Mouse (Mus musculus) spleen, adult 12 weeks (tissue): Measurements from ENCODE around the gene Vangl1.

ENCODE experiments used
- DNase-seq: peaks from one replicate; pipeline ENCODE4 v3.0.0; 2022; ENCODE audit warnings: low spot score

Vangl1 gene

DNA sequence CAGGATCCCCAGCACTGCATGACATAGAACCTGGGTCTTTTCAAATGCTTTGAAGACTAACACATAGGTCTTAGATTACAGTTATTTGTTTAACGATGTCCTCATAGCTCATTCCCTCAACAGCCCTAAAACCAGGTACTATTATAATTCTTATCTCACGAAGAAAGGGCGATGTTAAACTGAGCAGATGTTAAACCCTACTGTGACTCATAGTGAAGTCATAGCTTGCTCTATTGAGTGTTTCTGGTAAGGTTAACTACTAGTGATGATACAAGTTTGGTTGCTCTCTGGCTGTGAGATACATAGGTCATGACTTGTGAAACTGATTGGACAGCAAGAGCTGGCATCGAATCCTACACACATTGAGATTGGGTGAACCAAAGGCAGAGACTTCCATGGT, 61.5 kb downstream of the Vangl1 start:
- DNase-seq, result no peak

DNA sequence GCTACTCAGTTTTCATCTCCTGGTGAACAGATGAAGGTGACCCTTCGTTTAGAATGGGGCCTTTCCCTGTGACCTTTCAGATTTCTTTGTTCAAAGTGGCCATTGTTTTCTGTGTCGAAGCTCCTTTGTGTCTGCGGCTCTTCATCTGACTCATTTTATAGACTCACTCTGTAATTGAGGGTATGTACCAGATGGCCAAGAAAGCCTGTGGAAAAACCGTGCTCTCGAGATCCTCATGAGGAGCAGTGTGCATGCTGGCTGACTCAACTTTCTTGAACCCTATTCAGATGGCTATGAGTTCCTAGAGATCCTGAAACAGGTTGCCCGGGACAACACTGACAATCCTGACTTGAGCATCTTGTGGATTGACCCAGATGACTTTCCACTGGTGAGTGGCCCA, 62.6 kb downstream of the Vangl1 start:
- no peak for DNase-seq

- DNase-seq, result no peak
These were observed 63.0 kb downstream of the Vangl1 start for GRCm38 (mm10) chr3:102141451-102141850.

GRCm38 (mm10) chr3:102140606-102141005, 63.9 kb downstream of the Vangl1 start:
- DNase-seq, result no peak

GRCm38 (mm10) chr3:102138899-102139298, 65.6 kb downstream of the Vangl1 start:
- no peak for DNase-seq

DNA sequence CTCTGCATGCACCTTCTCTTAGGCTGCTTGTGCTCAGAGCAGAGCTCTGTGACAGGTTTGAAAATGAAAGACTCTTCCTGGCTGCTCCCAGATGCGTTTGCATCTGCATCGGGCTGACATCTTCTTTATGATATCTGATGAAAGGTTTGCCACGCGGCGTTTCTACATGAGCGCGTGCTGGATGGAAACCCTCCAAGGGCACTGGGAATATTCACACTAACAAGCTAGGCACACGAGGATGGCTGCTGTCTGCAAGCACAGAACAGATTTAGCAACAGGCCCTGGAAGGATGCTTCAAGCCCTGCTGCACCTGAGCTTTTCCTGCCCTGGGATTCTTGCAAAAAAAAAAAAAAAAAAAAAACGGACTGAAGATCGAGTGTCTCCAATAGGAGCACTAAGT, 67.3 kb downstream of the Vangl1 start:
- no peak for DNase-seq

GRCm38 (mm10) chr3:102135389-102136113, 68.9 kb downstream of the Vangl1 start:
- DNase-seq, result no peak

DNA sequence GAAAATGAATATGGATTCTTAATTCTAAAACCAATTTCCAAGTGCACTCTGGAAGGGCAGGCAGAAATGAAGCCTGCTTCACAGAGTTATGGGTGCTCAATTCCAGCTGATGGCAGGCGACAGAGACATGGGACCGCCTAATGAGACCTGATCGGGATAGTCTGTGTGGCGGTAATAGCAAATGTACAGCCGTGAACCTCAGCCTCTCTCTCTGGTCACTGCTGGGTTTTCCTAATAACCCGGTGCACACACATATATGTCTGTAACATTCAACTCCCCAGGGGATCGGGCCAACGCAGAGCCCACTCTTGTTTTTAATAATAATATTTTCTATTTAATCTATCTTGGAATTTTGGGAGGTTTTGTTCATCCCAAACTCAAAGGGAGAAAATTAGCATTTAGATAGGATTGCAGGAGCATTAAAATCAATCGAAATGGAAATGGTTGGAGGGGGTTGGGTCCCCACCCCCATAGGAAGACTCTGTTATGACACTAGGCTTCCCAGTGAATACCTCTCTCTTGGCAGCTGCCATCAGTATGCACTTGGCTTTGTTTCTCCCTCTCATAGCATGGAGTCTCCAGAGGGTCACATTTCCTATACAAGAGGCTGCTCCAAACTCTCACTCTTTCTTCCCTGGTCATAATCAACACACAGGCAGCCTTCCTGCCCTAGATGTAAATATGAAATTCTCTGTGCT, 72.7 kb downstream of the Vangl1 start:
- DNase-seq, result no peak

- DNase-seq, result no peak
These were observed 74.0 kb downstream of the Vangl1 start for GRCm38 (mm10) chr3:102130478-102130877.

- DNase-seq, result no peak
These were observed 76.3 kb downstream of the Vangl1 start for GRCm38 (mm10) chr3:102128242-102128641.

DNA sequence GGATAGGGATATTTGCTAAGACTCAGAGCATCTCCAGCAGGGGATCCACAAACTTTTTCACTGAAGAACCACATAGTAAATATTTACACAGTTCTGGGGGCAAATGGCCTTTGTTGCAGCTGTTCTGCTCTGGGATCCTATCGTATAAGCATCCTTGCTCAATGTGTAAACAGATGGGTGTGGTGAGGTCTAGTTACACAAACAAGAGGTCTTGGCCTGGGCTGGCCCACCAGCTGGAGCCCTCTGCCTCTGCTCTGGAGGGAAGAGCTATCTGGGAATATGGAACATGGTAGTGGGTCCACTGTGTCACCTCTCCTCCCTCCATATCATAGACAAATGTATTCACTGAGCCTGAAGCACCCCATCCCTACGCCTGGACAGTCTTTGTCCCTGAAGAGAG, 77.4 kb downstream of the Vangl1 start:
- DNase-seq, result no peak

GRCm38 (mm10) chr3:102125546-102125945, 78.9 kb downstream of the Vangl1 start:
- DNase-seq, result no peak

DNA sequence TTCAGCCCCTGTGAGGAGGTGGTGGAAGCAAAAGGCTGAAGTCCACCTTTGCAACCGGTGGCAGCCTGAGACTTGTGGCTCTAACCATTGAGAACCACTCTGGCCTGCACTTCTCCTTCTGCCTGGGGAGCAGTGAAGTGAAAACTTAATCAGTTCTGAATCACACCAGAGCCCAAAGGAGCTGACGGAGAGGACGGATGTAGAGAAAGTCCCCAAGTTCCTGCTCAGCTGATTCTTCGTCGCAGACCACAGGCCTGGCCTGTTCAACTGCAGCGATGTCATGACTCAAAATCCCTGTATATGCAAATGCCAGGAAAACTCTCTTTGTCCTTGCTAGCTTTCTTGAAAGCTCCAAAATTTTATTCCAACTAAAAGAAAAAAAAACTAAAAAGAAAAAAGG, 80.8 kb downstream of the Vangl1 start:
- DNase-seq, result no peak

DNA sequence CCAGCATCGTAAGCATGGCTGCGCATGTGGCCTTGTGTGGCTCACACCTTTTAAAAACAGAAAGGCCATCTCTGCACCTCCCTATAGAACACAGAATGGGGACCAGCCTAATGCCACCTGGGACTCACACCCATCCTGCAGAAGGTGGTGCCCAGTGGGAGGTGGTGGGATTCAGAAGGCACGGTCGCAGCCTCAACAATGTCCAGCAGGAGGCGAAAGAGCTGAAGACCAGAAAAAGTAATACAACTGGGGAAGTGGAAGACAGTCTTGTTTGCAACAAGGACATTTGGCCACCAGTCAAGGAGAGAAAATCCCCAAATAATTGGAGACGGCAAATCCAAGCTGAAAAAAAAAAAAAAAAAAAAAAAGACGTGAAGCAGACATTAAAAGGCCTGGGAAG, 82.4 kb downstream of the Vangl1 start:
- DNase-seq, result no peak

- DNase-seq, result no peak
These were observed 83.5 kb downstream of the Vangl1 start for GRCm38 (mm10) chr3:102120947-102121346.

GRCm38 (mm10) chr3:102111979-102112599, 92.4 kb downstream of the Vangl1 start:
- no peak for DNase-seq

GRCm38 (mm10) chr3:102108201-102108600, 96.3 kb downstream of the Vangl1 start:
- DNase-seq, result no peak

DNA sequence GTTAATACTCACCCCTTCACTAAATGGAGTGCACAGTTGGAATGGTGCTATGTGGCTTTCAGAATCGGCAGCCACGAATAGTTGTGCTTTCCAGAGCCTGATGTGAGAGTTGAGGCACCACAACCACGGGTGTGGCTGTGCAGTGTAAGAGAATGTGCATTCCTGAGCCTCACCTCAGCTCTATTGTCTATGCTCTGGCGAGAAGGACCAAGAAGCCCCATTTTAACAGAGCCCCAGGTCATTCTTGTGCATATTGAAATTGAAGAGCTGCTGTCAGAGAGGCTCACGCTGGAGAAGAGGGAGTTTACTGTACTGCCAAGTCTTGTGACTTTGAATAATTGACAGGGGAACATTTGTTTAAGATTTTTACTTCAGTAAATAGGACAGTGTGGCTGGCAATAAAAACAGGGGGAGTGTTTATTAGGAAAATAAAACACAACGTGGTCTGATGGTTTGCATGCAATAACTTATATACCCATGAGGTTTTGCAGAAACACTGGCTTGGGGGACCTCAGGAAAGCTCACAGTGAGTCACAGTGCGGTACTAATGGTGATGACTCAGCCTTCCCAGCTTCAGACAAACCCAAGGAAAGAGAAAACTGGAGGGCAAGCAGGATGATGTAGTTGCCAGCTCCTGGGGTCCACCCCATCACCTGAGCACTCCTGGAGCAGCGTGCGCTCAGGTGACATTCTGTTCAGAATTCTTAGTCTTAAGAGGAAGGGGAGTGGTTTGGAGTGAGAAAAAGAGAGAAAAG, 100.5 kb downstream of the Vangl1 start:
- DNase-seq, result no peak
